Mouse (Mus musculus) liver (tissue): Measurements from ENCODE around the gene Mroh2a.
"Not testable (repeated sequence)": the region's sequence is repeated elsewhere in the genome, so short reads cannot be mapped to it uniquely, and the experiment has no call there.

Experiments used
- DNase-seq: peaks from one replicate; pipeline ENCODE4 v3.0.0-alpha.2; 2020; ENCODE audit warnings: mixed read lengths

The Mroh2a gene

GRCm38 (mm10) chr1:88219054-88219453 is 7.7 kb upstream of the Mroh2a start:
- no peak for DNase-seq

- no peak for DNase-seq
Measured at GRCm38 (mm10) chr1:88220336-88220735, 6.5 kb upstream of the Mroh2a start.

- DNase-seq: no peak
Measured at GRCm38 (mm10) chr1:88222216-88222615, 4.6 kb upstream of the Mroh2a start.

GRCm38 (mm10) chr1:88223011-88223515 is 3.7 kb upstream of the Mroh2a start:
- DNase-seq: not testable (repeated sequence)

- no peak for DNase-seq
Measured at GRCm38 (mm10) chr1:88223591-88223990, 3.2 kb upstream of the Mroh2a start.

- no peak for DNase-seq
Measured at GRCm38 (mm10) chr1:88224029-88224776, 2.6 kb upstream of the Mroh2a start.

GRCm38 (mm10) chr1:88225301-88225700 is 1.5 kb upstream of the Mroh2a start:
- not testable (repeated sequence) for DNase-seq

- DNase-seq: no peak
Measured at GRCm38 (mm10) chr1:88225741-88226140, 1.0 kb upstream of the Mroh2a start.

- no peak for DNase-seq
Measured at GRCm38 (mm10) chr1:88227482-88227881, 696 bp downstream of the Mroh2a start.

- no peak for DNase-seq
Measured at GRCm38 (mm10) chr1:88228121-88228520, 1.3 kb downstream of the Mroh2a start.

- no peak for DNase-seq
Measured at GRCm38 (mm10) chr1:88229566-88229965, 2.8 kb downstream of the Mroh2a start.

GRCm38 (mm10) chr1:88229986-88230385 is 3.2 kb downstream of the Mroh2a start:
- no peak for DNase-seq

GRCm38 (mm10) chr1:88230421-88230820 is 3.6 kb downstream of the Mroh2a start:
- no peak for DNase-seq

- no peak for DNase-seq
Measured at GRCm38 (mm10) chr1:88230981-88231802, 4.4 kb downstream of the Mroh2a start.

GRCm38 (mm10) chr1:88231803-88232499 is 5.2 kb downstream of the Mroh2a start:
- no peak for DNase-seq

- DNase-seq: no peak
Measured at GRCm38 (mm10) chr1:88232664-88233380, 6.0 kb downstream of the Mroh2a start.

GRCm38 (mm10) chr1:88233421-88234247 is 6.8 kb downstream of the Mroh2a start:
- no peak for DNase-seq

GRCm38 (mm10) chr1:88234248-88234610 is 7.4 kb downstream of the Mroh2a start:
- no peak for DNase-seq

- no peak for DNase-seq
Measured at GRCm38 (mm10) chr1:88234646-88235045, 7.9 kb downstream of the Mroh2a start.

GRCm38 (mm10) chr1:88235046-88235893 is 8.5 kb downstream of the Mroh2a start:
- no peak for DNase-seq
